Mouse (Mus musculus) brain, embryonic 14.5 days (tissue): ENCODE results near the gene Tagap.

Source experiments
- CTCF ChIP-seq: fragments of 200-500 bp; IDR thresholded peaks from 2 replicates; pipeline ENCODE4 v1.5.1; 2012; ENCODE audit warnings: inconsistent platforms, mild to moderate bottlenecking, moderate library complexity, borderline replicate concordance; ENCODE audit not compliant: insufficient read depth, insufficient read length; ENCODE audit errors: extremely low read depth
- POLR2A ChIP-seq: fragments of 200-500 bp; IDR thresholded peaks from 2 replicates; pipeline ENCODE4 v1.6.1; 2012; ENCODE audit warnings: mild to moderate bottlenecking, inconsistent platforms, borderline replicate concordance; ENCODE audit not compliant: poor library complexity, insufficient read depth, insufficient read length, severe bottlenecking; ENCODE audit errors: extremely low read depth

GRCm38 (mm10) chr17:7877191-7877764 is 48.5 kb upstream of the Tagap start:
- no peak for TF ChIP-seq CTCF
- TF ChIP-seq POLR2A, result no peak
